In genomic region chr11:68900519-68901350, GRCm38 (mm10) we compare ENCODE assay signal across 8 mouse cellular contexts. TPM values are rescaled to one million over a fixed set of nuclear protein-coding genes. Genes with fewer than 3 reads are reported as not detected.
DNase-seq lines count a peak whose midpoint lies in the region; ATAC-seq and TF ChIP-seq lines count a peak whose summit lies in the region.

No protein-coding gene starts in this region.

- DNase-seq in kidney, postnatal 4 days, result no peak
- DNase-seq in hindbrain, embryonic 11.5 days (ENCODE audit: low spot score), result no peak
- no peak for DNase-seq in midbrain, embryonic 14.5 days
- DNase-seq in cerebellum, adult 9-11 months, result no peak
- DNase-seq in left cerebral cortex, postnatal 4 days, result no peak
- no peak for DNase-seq in adrenal gland, adult 18-20 months (ENCODE audit: low spot score in 2 of 2)

- 26% methylated on average over 31 of the region's 31 CpGs for WGBS in kidney, embryonic 15.5 days
- WGBS in hindbrain, embryonic 11.5 days, result 26% methylated on average over 31 of the region's 31 CpGs
- 27% methylated on average over 31 of the region's 31 CpGs for WGBS in midbrain, embryonic 14.5 days

- H3K4me1 ChIP-seq in kidney, embryonic 15.5 days, result peaks cover 22% of the 10 kb centered on the region
- peaks cover 10% of the 10 kb centered on the region for H3K4me1 ChIP-seq in bone marrow macrophage, adult 2 months (ENCODE audit: control insufficient read depth, insufficient read depth, low read length)
- no peaks in the 10 kb centered on the region; the same call in 1 of the 2 replicates for H3K4me1 ChIP-seq in hindbrain, embryonic 11.5 days (replicated peaks; ENCODE audit: control insufficient read depth, insufficient read depth, low read length)
- H3K4me1 ChIP-seq in midbrain, embryonic 14.5 days (ENCODE audit: control insufficient read depth, insufficient read depth, low read length), result peaks cover 6% of the 10 kb centered on the region

- intact Hi-C loops in left cerebral cortex, postnatal 4 days (cut with DNase I), result loop anchor here (5.0 kb wide), 1 partner anchor 82 kb away; no protein-coding TSS in a partner anchor

- H3K4me2 ChIP-seq in kidney, embryonic 15.5 days, result peak overlapping the region; percentile 74
- peak overlapping the region; percentile 57 for H3K4me2 ChIP-seq in hindbrain, embryonic 11.5 days (replicated peaks; ENCODE audit: low read depth, low read length)
- H3K4me2 ChIP-seq in midbrain, embryonic 14.5 days (ENCODE audit: low read length), result peak overlapping the region; percentile 60

- peak; percentile 33 for ATAC-seq in kidney, embryonic 15.5 days (replicated peaks; ENCODE audit: low FRiP score)
- ATAC-seq in hindbrain, embryonic 11.5 days (ENCODE audit: low FRiP score), result peak; percentile 53
- peak; percentile 64; the same call in 1 of the 2 replicates for ATAC-seq in midbrain, embryonic 14.5 days (ENCODE audit: low FRiP score, low TSS enrichment)

- peak overlapping the region; percentile 41 for H3K9ac ChIP-seq in kidney, embryonic 15.5 days
- H3K9ac ChIP-seq in hindbrain, embryonic 11.5 days (ENCODE audit: low read depth, low read length), result peak overlapping the region; percentile 47; the same call in 1 of the 2 replicates
- H3K9ac ChIP-seq in midbrain, embryonic 14.5 days (replicated peaks; ENCODE audit: low read length), result peak overlapping the region; percentile 42

- no peaks in the 10 kb centered on the region for H3K9me3 ChIP-seq in kidney, embryonic 15.5 days (replicated peaks)
- H3K9me3 ChIP-seq in hindbrain, embryonic 11.5 days (ENCODE audit: control insufficient read depth, low read length), result no peaks in the 10 kb centered on the region
- H3K9me3 ChIP-seq in midbrain, embryonic 14.5 days (ENCODE audit: control insufficient read depth, low read length), result no peaks in the 10 kb centered on the region

- TF ChIP-seq CTCF in bone marrow macrophage, adult 2 months (IDR thresholded peaks at IDR 0.05; ENCODE audit: low read depth, low read length), result no peak

- H3K4me3 ChIP-seq in kidney, embryonic 15.5 days (replicated peaks), result peak overlapping the region; percentile 96
- peak overlapping the region; percentile 37 for H3K4me3 ChIP-seq in bone marrow macrophage, adult 2 months (ENCODE audit: insufficient read depth, low read length)
- peak overlapping the region; percentile 88 for H3K4me3 ChIP-seq in hindbrain, embryonic 11.5 days (ENCODE audit: low read depth, low read length)
- H3K4me3 ChIP-seq in midbrain, embryonic 14.5 days (replicated peaks; ENCODE audit: low read depth, low read length), result peak overlapping the region; percentile 94

- TF ChIP-seq POLR2A in bone marrow macrophage, adult 2 months (IDR thresholded peaks at IDR 0.05; ENCODE audit: borderline replicate concordance, low read depth, low read length), result no peak

- peak overlapping the region; percentile 19; the same call in 1 of the 2 replicates for H3K27ac ChIP-seq in kidney, embryonic 15.5 days
- H3K27ac ChIP-seq in bone marrow macrophage, adult 2 months (ENCODE audit: insufficient read depth, low read depth, low read length), result no peak overlapping the region
- H3K27ac ChIP-seq in hindbrain, embryonic 11.5 days (ENCODE audit: low read depth, low read length), result no peak overlapping the region
- 0 out of 2 replicates have a peak overlapping the region, but pooled peaks have one; percentile 93 for H3K27ac ChIP-seq in midbrain, embryonic 14.5 days (replicated peaks; ENCODE audit: low read depth, low read length)

- no peaks in the 10 kb centered on the region for H3K27me3 ChIP-seq in kidney, embryonic 15.5 days
- H3K27me3 ChIP-seq in hindbrain, embryonic 11.5 days (ENCODE audit: control insufficient read depth, insufficient read depth, low read length), result no peaks in the 10 kb centered on the region
- H3K27me3 ChIP-seq in midbrain, embryonic 14.5 days (ENCODE audit: control insufficient read depth, insufficient read depth, low read length), result no peaks in the 10 kb centered on the region

- H3K36me3 ChIP-seq in kidney, embryonic 15.5 days, result peaks cover 34% of the 10 kb centered on the region
- H3K36me3 ChIP-seq in hindbrain, embryonic 11.5 days (ENCODE audit: control insufficient read depth, insufficient read depth, low read length), result peaks cover 8% of the 10 kb centered on the region; the same call in 1 of the 2 replicates
- peaks cover 32% of the 10 kb centered on the region for H3K36me3 ChIP-seq in midbrain, embryonic 14.5 days (ENCODE audit: control insufficient read depth, insufficient read depth, low read length)

RNA-seq across cellular contexts. Expression of gene Rpl26, which starts 0.6 kb away (rescaled TPM):
- 1,042 and 1,119 TPM in 2 replicates for polyA plus RNA-seq in kidney, embryonic 15.5 days (2015; fragmentation: Nextera tagmentation; extraction: Ambion mirVana)
- polyA plus RNA-seq in bone marrow macrophage, adult 2 months (2012; ENCODE audit: insufficient read depth, insufficient read length, missing spikeins), result 2,262 and 2,432 TPM in 2 replicates
- 839 and 854 TPM in 2 replicates for polyA plus RNA-seq in hindbrain, embryonic 11.5 days (2014; fragmentation: Nextera tagmentation; extraction: Ambion mirVana)
- 670 and 732 TPM in 2 replicates for polyA plus RNA-seq in midbrain, embryonic 14.5 days (2014; fragmentation: Nextera tagmentation; extraction: Ambion mirVana)
- 100 to 1,000 TPM; 866 to 875 TPM for total RNA-seq in left cerebral cortex, postnatal 4 days (2021)
- 1,000 to 10,000 TPM; 1,157 to 1,226 TPM for total RNA-seq in adrenal gland, adult 18-20 months (2021)

RNA-seq across cellular contexts. Expression of gene Rnf222, which starts 12.4 kb away (rescaled TPM):
- polyA plus RNA-seq in kidney, embryonic 15.5 days (2015; fragmentation: Nextera tagmentation; extraction: Ambion mirVana), result 0.18 and 0.27 TPM in 2 replicates
- polyA plus RNA-seq in bone marrow macrophage, adult 2 months (2012; ENCODE audit: insufficient read depth, insufficient read length, missing spikeins), result not detected in 2 replicates
- not detected in 2 replicates for polyA plus RNA-seq in hindbrain, embryonic 11.5 days (2014; fragmentation: Nextera tagmentation; extraction: Ambion mirVana)
- not detected in 2 replicates for polyA plus RNA-seq in midbrain, embryonic 14.5 days (2014; fragmentation: Nextera tagmentation; extraction: Ambion mirVana)
- not detected for total RNA-seq in left cerebral cortex, postnatal 4 days (2021)
- total RNA-seq in adrenal gland, adult 18-20 months (2021), result not detected

RNA-seq across cellular contexts. Expression of gene Odf4, which starts 26.1 kb away (rescaled TPM):
- polyA plus RNA-seq in kidney, embryonic 15.5 days (2015; fragmentation: Nextera tagmentation; extraction: Ambion mirVana), result not detected in 2 replicates
- not detected in 2 replicates for polyA plus RNA-seq in bone marrow macrophage, adult 2 months (2012; ENCODE audit: insufficient read depth, insufficient read length, missing spikeins)
- polyA plus RNA-seq in hindbrain, embryonic 11.5 days (2014; fragmentation: Nextera tagmentation; extraction: Ambion mirVana), result 0.15 and 0.18 TPM in 2 replicates
- polyA plus RNA-seq in midbrain, embryonic 14.5 days (2014; fragmentation: Nextera tagmentation; extraction: Ambion mirVana), result 0.53 and 1.1 TPM in 2 replicates
- 1 to 10 TPM in 1 of 2 experiments, under 1 TPM in 1; 0.72 to 1.7 TPM for total RNA-seq in left cerebral cortex, postnatal 4 days (2021)
- under 1 TPM in 1 of 2 experiments, not detected in 1; 0.46 TPM for total RNA-seq in adrenal gland, adult 18-20 months (2021)

RNA-seq across cellular contexts. Expression of gene Ndel1, which starts 29.1 kb away (rescaled TPM):
- polyA plus RNA-seq in kidney, embryonic 15.5 days (2015; fragmentation: Nextera tagmentation; extraction: Ambion mirVana), result 87.3 and 87.5 TPM in 2 replicates
- 63.4 and 64.6 TPM in 2 replicates for polyA plus RNA-seq in bone marrow macrophage, adult 2 months (2012; ENCODE audit: insufficient read depth, insufficient read length, missing spikeins)
- polyA plus RNA-seq in hindbrain, embryonic 11.5 days (2014; fragmentation: Nextera tagmentation; extraction: Ambion mirVana), result 53.3 and 55.0 TPM in 2 replicates
- 67.4 and 86.3 TPM in 2 replicates for polyA plus RNA-seq in midbrain, embryonic 14.5 days (2014; fragmentation: Nextera tagmentation; extraction: Ambion mirVana)
- total RNA-seq in left cerebral cortex, postnatal 4 days (2021), result 10 to 100 TPM; 75.9 to 81.6 TPM
- 10 to 100 TPM; 76.9 to 85.9 TPM for total RNA-seq in adrenal gland, adult 18-20 months (2021)

RNA-seq across cellular contexts. Expression of gene Arhgef15, which starts 56.5 kb away (rescaled TPM):
- polyA plus RNA-seq in kidney, embryonic 15.5 days (2015; fragmentation: Nextera tagmentation; extraction: Ambion mirVana), result 15.8 and 19.6 TPM in 2 replicates
- polyA plus RNA-seq in bone marrow macrophage, adult 2 months (2012; ENCODE audit: insufficient read depth, insufficient read length, missing spikeins), result not detected in 2 replicates
- 4.9 and 5.5 TPM in 2 replicates for polyA plus RNA-seq in hindbrain, embryonic 11.5 days (2014; fragmentation: Nextera tagmentation; extraction: Ambion mirVana)
- polyA plus RNA-seq in midbrain, embryonic 14.5 days (2014; fragmentation: Nextera tagmentation; extraction: Ambion mirVana), result 19.3 and 19.5 TPM in 2 replicates
- total RNA-seq in left cerebral cortex, postnatal 4 days (2021), result 10 to 100 TPM; 17.6 to 19.9 TPM
- total RNA-seq in adrenal gland, adult 18-20 months (2021), result 10 to 100 TPM; 18.5 to 19.5 TPM

Comparison
In these comparisons a context has a peak if more than half of its experiments do, and no peak if none do; other contexts are left out.
1. H3K27ac ChIP-seq: peak in kidney, embryonic 15.5 days (single experiment) and midbrain, embryonic 14.5 days (single experiment); none in bone marrow macrophage, adult 2 months (single experiment) and hindbrain, embryonic 11.5 days (single experiment).
2. H3K4me3 ChIP-seq: peak in every context shown above with its lines; median percentile 96 in kidney, embryonic 15.5 days; 94 in midbrain, embryonic 14.5 days; 88 in hindbrain, embryonic 11.5 days; 37 in bone marrow macrophage, adult 2 months.
3. Peak in every context shown above with its lines, with median percentiles within 50 percentile points of each other: ATAC-seq, H3K4me2 ChIP-seq and H3K9ac ChIP-seq.